Mouse (Mus musculus) heart, adult 2 months (tissue): ENCODE results near the gene Gm9887.

Source experiments
- CTCF ChIP-seq: fragments of 200-600 bp; IDR thresholded peaks from 2 replicates; pipeline ENCODE4 v1.8.1; 2022; ENCODE audit warnings: antibody characterized with exemption, mild to moderate bottlenecking, moderate library complexity
- POLR2A ChIP-seq: fragments of 200-500 bp; IDR thresholded peaks from 2 replicates; pipeline ENCODE4 v1.6.1; 2011; ENCODE audit warnings: mild to moderate bottlenecking, low read depth, low read length, control low read depth; ENCODE audit not compliant: insufficient read depth

- no peak for TF ChIP-seq CTCF
- TF ChIP-seq POLR2A, result no peak
These were observed 46.9 kb upstream of the Gm9887 start for GRCm38 (mm10) chr12:69419017-69419605.
